Mouse (Mus musculus) liver, embryonic 16.5 days (tissue): ENCODE results near the gene Matn4. TPM values are rescaled to one million over a fixed set of nuclear protein-coding genes. Genes with fewer than 3 reads are reported as not detected.

ENCODE experiments used
- ATAC-seq: fragments of 200-750 bp; cut with Nextera tagmentation; 2 replicates; pipeline ENCODE4 v1.8.0; 2017; ENCODE audit warnings: low read depth, mild to moderate bottlenecking, moderate number of reproducible peaks, moderate library complexity
- H3K27ac ChIP-seq: fragments of 300-500 bp; sonication (generic); 2 replicates; pipeline ENCODE4 v1.5.1; 2014; ENCODE audit warnings: mild to moderate bottlenecking, low read length
- H3K27me3 ChIP-seq: fragments of 300-500 bp; sonication (generic); 2 replicates; pipeline ENCODE4 v1.6.1; 2014; ENCODE audit warnings: low read depth, low read length, mixed read lengths; ENCODE audit not compliant: control insufficient read depth, insufficient read depth
- H3K36me3 ChIP-seq: fragments of 300-500 bp; sonication (generic); 2 replicates; pipeline ENCODE4 v1.6.1; 2014; ENCODE audit warnings: mild to moderate bottlenecking; ENCODE audit not compliant: control insufficient read depth, insufficient read depth
- H3K4me1 ChIP-seq: fragments of 300-500 bp; sonication (generic); 2 replicates; pipeline ENCODE4 v1.6.1; 2014; ENCODE audit warnings: low read depth, low read length, mixed read lengths; ENCODE audit not compliant: control insufficient read depth
- H3K4me2 ChIP-seq: fragments of 300-500 bp; sonication (generic); 2 replicates; pipeline ENCODE4 v1.6.1; 2014; ENCODE audit warnings: low read depth, low read length, mixed read lengths
- H3K4me3 ChIP-seq: fragments of 300-500 bp; sonication (generic); 2 replicates; pipeline ENCODE4 v1.5.1; 2014; ENCODE audit warnings: low read depth, mild to moderate bottlenecking, low read length
- H3K9ac ChIP-seq: fragments of 300-500 bp; sonication (generic); 2 replicates; pipeline ENCODE4 v1.6.1; 2014; ENCODE audit warnings: low read depth, low read length
- H3K9me3 ChIP-seq: fragments of 300-500 bp; sonication (generic); replicated peaks from 2 replicates; pipeline ENCODE4 v1.6.1; 2016; ENCODE audit warnings: low read length; ENCODE audit not compliant: control insufficient read depth
- WGBS: fragments of 180-500 bp; shearing (Covaris S2); extraction: QIAGEN DNeasy Blood & Tissue Kit; methylation state at CpG from one replicate; pipeline ENCODE4 v1.1.7; 2014; ENCODE audit not compliant: insufficient replicate concordance; 5-methylcytosine and 5-hydroxymethylcytosine counted together
- polyA plus RNA-seq: library from polyadenylated mRNA; unstranded; fragments of >200 nt; fragmentation: Nextera tagmentation; extraction: Ambion mirVana; gene quantifications from 2 replicates; pipeline ENCODE4 v1.2.1, GENCODE M21; 2015

The Matn4 gene
- polyA plus RNA-seq, 1 experiment from 2014 or later = 0.12 TPM

DNA sequence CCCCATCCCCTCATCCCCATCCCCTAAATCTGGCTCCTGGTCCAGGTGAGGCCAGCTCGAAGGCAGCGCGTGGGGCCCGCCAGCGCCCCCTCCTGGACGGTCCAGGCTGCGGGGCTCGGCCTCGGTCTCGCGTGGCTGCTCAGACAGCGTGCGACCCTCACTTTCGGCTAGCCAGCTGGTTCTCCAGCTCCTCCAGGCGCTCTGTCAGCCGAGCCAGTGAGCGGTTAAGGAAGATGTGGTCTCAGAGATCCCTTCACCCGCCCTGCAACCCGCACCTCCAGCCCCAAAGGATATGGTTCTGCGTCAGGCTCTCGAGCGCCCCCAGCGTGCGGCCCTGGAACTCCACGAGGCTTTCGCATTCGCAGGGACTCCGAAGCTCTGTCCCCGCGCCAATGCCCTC, 15.5 kb downstream of the Matn4 start:
- no peak overlapping the region for H3K9ac ChIP-seq
- peaks cover 10% of the 10 kb centered on the region for H3K27me3 ChIP-seq
- H3K27ac ChIP-seq = no peak overlapping the region
- WGBS = under 1% methylated on average over 28 of the region's 30 CpGs
- no peaks in the 10 kb centered on the region; the same call in 1 of the 2 replicates for H3K4me1 ChIP-seq
- no peak for ATAC-seq
- no peaks in the 10 kb centered on the region for H3K36me3 ChIP-seq
- H3K9me3 ChIP-seq = no peaks in the 10 kb centered on the region
- H3K4me2 ChIP-seq = peak overlapping the region; percentile 48
- H3K4me3 ChIP-seq = peak overlapping the region; percentile 46

DNA sequence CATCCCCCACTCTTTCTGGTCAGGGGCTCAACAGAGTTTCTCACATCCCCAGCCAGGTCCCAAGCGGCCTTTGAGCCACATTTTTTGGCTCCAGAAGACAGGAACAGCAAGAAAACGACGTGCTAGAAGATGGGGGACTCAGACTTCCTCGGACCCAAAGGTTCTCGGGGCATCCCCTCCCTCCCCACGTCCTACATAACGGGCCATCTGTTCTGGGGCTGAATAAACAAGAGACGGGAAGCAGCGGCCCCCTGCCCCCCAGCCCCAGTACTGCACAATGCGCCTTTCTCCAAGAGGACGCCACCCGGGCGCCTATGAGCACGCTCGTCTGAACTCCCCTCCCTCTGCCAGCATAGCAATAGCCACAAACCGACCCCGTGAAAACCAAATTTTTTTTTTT, 15.9 kb downstream of the Matn4 start, which contains the start of gene Slpi:
Slpi (minus strand) TSS at position 76 of the 400 bp plus-strand sequence.
- 1% methylated on average over 17 of the region's 17 CpGs for WGBS
- H3K9ac ChIP-seq = no peak within 1 kb of the TSS
- H3K27me3 ChIP-seq = peaks cover 10% of the 10 kb centered on the region
- no peak for ATAC-seq
- no peak within 1 kb of the TSS for H3K27ac ChIP-seq
- peak within 1 kb of the TSS; percentile 48 for H3K4me2 ChIP-seq
- no peaks in the 10 kb centered on the region; the same call in 1 of the 2 replicates for H3K4me1 ChIP-seq
- no peaks in the 10 kb centered on the region for H3K9me3 ChIP-seq
- peak within 1 kb of the TSS; percentile 46 for H3K4me3 ChIP-seq
- no peaks in the 10 kb centered on the region for H3K36me3 ChIP-seq

DNA sequence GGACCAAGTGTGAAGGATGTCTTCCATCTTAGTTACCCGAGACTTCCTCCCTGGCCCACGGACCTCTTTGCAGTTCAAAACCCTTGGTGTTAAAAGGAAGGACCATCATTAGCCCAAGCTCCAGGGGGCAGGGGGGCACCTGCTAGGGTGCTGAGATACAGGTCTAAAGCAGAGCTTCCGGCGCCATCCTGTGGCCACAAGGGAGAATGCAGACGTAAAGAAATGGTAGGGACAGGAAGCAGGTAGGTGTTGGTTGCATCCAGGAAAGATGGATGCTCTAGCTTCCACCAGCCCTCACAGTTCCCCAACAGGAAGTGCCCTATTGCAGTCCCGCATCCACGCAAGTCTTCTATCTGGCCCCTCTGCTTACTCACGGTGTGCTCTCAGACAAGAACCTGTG, 18.0 kb downstream of the Matn4 start:
- no peak overlapping the region for H3K4me3 ChIP-seq
- whole genome bisulfite sequencing = 6% methylated on average over 8 of the region's 8 CpGs
- H3K27ac ChIP-seq = no peak overlapping the region
- H3K27me3 ChIP-seq = peaks cover 10% of the 10 kb centered on the region
- H3K9me3 ChIP-seq = no peaks in the 10 kb centered on the region
- no peaks in the 10 kb centered on the region for H3K36me3 ChIP-seq
- H3K4me1 ChIP-seq = no peaks in the 10 kb centered on the region; the same call in 1 of the 2 replicates
- H3K4me2 ChIP-seq = no peak overlapping the region
- H3K9ac ChIP-seq = no peak overlapping the region
- ATAC-seq = no peak

DNA sequence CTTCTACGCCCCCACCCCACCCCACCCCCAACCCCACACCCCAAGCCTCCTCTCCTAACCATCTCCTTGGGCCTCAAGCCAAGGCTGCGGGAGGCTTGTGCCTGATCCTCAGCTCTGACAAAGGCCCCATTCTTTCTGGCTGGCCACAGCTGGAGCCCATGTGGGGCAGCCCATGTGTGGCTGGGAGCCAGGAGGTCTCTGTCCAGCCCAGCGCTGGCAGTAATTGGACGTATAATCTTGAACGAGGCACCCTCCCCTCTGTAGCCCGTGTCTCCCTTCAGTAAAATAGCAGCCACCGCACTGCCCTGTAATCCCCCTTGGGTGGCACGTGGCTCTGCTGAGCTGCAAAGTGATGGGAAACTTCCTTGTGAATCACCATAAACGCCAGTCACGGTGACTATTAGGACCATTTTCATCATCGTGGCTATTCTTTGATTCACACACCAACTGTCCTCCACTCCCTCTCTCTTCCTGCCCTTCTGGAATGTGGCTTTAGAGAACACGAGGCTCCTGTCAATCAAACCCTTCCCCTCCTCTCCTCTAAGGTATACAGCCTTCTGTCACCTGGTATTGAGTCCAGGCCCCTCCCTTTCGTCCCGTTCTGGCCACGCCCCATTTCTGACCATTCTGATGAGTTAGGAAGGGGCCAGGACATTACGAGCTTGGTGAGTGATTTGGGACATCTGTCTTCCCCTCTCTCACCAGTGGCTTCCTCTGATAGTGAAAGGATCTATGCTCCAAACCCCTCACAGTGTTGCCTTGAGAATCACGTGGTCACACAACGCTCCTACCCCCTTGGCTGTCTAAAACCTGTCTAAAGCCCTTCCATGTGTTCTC, 18.8 kb downstream of the Matn4 start:
- no peak overlapping the region for H3K4me3 ChIP-seq
- ATAC-seq = no peak
- no peak overlapping the region for H3K4me2 ChIP-seq
- H3K36me3 ChIP-seq = no peaks in the 10 kb centered on the region
- peaks cover 10% of the 10 kb centered on the region for H3K27me3 ChIP-seq
- no peaks in the 10 kb centered on the region for H3K9me3 ChIP-seq
- H3K9ac ChIP-seq = no peak overlapping the region
- 21% methylated on average over 18 of the region's 18 CpGs for WGBS
- no peaks in the 10 kb centered on the region; the same call in 1 of the 2 replicates for H3K4me1 ChIP-seq
- no peak overlapping the region for H3K27ac ChIP-seq

DNA sequence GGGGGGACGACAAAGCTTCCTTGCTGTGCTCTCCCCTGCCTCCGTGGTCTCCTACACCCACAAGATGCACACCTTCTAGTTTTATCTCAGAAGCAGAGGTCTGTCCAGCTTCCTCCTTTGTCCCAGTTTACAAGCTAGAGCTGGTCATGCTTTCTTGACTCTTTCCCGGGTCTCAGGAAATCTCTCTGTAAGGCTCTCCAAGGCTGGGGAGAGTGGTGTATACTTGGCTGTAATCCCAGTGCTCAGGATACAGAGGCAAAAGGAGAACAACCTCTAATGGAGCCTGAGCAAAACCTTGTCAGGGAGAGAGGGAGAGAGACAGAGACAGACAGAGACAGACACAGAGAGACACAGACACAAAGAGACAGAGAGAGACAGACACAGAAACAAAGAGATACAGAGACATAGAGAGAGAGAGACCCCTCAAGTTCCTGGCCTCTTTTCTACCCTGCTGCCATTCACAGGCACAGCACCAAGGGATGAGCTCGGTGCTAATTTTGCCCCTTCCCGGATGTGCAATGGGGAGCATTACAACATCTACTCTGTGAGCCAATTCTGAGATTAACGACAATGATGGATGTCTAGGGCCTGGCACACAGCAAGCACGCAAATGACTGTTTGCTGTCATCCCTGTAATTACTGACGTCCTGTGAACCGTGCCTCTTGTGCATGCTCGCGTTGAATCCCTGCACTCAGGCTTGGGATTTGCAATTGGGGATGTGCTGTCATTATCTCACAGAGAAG, 21.1 kb downstream of the Matn4 start:
- Histone ChIP-seq H3K27me3 (peaks cover 4% of the 10 kb centered on the region), H3K9ac (no peak overlapping the region), H3K4me2 (no peak overlapping the region), H3K9me3 (no peaks in the 10 kb centered on the region), H3K4me3 (no peak overlapping the region), H3K27ac (no peak overlapping the region), H3K36me3 (no peaks in the 10 kb centered on the region), H3K4me1 (no peaks in the 10 kb centered on the region)
- ATAC-seq = no peak
- WGBS = 43% methylated on average over 11 of the region's 11 CpGs

DNA sequence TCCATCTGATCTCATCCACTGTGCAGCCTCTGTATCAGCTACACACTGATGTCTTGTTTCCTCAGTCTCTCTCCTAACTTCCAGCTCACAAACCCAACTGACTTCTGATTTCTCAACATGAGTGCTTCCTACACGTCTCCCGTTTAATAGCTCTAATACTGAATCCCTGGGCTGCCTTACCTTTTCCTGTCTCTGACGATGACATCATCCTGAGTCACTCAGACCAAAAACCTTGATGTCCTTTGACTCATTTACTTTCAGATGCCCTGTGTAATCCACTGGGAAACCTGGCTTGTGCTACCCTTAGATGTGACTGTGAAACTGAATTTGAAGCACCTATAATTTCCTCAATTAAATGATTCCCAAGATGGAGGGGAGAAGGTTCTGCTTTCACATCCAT, 22.0 kb downstream of the Matn4 start:
- Histone ChIP-seq H3K4me2 (no peak overlapping the region), H3K27ac (no peak overlapping the region), H3K36me3 (no peaks in the 10 kb centered on the region), H3K9me3 (no peaks in the 10 kb centered on the region), H3K27me3 (no peaks in the 10 kb centered on the region; the same call in 1 of the 2 replicates), H3K4me3 (no peak overlapping the region), H3K9ac (no peak overlapping the region), H3K4me1 (no peaks in the 10 kb centered on the region)
- no peak for ATAC-seq
- 28% methylated on average over 3 of the region's 3 CpGs for WGBS

DNA sequence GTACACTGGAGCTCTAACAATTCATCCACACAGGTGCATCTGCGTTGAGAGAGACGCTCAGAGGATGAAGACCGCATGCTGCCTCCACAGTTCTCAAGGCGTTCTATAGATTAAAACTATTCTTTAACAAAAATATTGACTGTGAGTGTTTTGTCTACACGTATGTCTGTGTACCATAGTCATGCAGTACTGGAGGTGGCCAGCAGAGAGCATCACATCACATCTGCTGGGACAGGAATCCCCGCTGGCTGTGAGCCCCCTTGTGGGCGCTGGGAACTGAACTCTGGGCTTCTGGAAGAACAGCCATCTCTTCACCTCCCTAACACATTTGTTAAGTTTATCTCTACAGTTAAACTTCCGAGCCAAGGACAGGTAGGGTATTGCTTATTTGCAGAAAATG, 23.2 kb downstream of the Matn4 start:
- no peak for ATAC-seq
- Histone ChIP-seq H3K27ac (no peak overlapping the region), H3K9ac (no peak overlapping the region), H3K27me3 (no peaks in the 10 kb centered on the region), H3K9me3 (no peaks in the 10 kb centered on the region), H3K4me1 (no peaks in the 10 kb centered on the region), H3K4me2 (no peak overlapping the region), H3K4me3 (no peak overlapping the region), H3K36me3 (no peaks in the 10 kb centered on the region)
- 60% methylated on average over 8 of the region's 8 CpGs for WGBS

DNA sequence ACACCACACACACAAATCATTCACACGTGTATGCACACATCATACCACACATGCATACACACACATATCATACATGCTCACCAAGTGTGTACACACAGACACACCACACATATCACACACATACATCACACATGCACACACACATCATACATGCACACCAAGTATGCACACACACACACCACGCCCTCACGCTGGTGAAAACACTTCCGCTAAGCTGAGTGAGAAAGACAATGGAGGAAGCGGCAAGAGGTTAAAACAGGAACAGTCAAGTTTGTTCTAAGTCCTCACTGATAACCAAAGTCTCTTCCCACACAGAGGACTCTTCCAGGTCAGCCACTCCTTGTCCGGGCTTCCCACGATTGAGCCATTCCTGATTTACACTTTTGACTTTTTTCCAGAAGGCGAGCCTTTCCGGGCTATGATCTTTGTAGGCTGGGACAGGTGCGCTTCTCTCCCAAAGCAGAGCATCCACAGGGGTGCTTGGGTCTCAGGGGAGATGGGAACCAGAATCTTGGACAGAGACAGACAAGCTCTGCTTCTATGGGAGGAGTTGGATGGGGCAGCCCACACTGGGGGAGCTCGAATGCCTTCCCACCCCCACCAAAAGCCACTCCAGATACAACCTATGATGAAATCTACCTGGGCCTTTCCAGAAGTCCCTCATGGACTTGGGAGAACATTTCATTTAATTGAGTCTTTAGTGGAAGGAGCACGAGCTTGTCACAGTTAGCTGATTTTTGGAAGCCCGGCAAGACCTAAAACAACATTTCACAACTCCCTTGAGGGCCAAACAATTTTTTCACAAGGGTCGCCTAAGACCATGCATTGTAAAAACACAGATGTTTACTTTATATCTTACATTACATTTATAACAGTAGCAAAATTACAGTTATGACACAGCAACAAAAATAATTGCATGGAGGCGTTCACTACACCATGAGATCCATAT, 27.2 kb downstream of the Matn4 start:
- H3K4me2 ChIP-seq = no peak overlapping the region
- no peak overlapping the region for H3K9ac ChIP-seq
- no peaks in the 10 kb centered on the region for H3K27me3 ChIP-seq
- no peaks in the 10 kb centered on the region for H3K9me3 ChIP-seq
- WGBS = 64% methylated on average over 15 of the region's 15 CpGs
- no peaks in the 10 kb centered on the region for H3K4me1 ChIP-seq
- H3K36me3 ChIP-seq = no peaks in the 10 kb centered on the region
- H3K27ac ChIP-seq = no peak overlapping the region; the same call in 1 of the 2 replicates
- ATAC-seq = no peak
- H3K4me3 ChIP-seq = no peak overlapping the region
